Mouse (Mus musculus) gastrocnemius, postnatal 25 days (tissue): ENCODE results near the gene Ugt1a5. TPM values are rescaled to one million over a fixed set of nuclear protein-coding genes. Genes with fewer than 3 reads are reported as not detected.

Source experiments
- DNase-seq: peaks from one replicate; pipeline ENCODE4 v3.0.0; 2022
- total RNA-seq, 2 experiments: library from RNA; stranded (reverse); gene quantifications; 1 replicate in 1 of 2; 2 replicates in 1 of 2; pipeline ENCODE4 v1.2.3; 2021

The Ugt1a5 gene
- total RNA-seq, 2 experiments from 2014 or later = not detected

DNA sequence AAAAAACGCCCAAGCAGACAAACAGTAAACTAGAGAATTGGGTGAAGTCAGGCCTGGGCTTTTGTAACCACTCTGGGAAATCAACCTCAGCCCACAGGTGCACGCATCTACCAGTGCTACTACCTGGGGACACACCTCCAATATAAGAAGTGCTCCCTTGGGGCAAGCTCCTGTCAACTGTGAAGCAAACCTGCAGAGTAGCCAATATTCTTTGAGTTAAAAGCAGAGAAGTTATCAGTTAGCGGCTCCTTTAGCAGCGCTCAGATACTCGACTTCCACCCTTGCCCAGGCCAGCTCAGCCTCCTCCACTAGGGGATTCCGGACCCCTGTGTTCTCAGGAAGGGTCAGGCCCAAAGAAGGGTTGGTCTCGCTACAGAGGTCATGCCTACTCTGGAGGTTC lies 95.9 kb downstream of the Ugt1a5 start:
- no peak for DNase-seq

DNA sequence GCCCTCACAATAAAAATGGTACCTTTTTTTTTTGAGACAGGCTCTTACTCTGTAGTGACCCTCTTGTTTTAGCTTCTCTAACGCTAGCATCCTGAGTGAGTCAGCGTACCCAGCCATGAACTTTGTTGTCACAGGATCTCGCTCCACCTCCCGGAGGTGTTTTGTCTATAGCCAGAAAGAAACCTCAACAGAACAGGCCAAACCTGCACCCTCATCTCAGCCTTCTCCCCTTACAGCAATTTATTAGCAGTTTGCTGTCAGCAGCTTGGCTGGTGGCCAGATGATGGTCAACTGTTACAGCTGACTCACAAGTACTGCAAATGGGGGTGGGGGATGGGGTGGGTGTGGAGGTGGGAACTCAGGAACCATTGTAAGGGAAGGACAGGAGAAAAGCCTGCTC lies 96.4 kb downstream of the Ugt1a5 start:
- DNase-seq = no peak

DNA sequence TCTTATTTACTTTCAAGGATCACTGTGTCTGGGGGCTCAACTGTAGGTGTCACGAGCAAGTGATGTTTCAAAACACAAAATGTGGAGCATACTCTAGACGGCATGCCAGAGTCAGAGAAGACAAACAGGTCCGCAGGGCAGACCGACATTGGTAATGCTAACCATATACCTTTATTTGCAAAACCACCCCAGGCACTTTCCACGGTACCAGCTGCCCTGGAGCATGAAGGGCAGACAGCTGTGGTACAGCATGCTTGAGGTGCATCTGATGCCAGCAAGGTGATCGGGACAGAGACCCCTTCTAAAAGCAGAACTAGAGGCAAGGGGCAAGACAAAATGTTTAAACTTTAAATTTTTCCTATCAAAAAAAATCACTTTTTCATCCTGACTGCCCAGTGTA lies 97.1 kb downstream of the Ugt1a5 start:
- DNase-seq = no peak

DNA sequence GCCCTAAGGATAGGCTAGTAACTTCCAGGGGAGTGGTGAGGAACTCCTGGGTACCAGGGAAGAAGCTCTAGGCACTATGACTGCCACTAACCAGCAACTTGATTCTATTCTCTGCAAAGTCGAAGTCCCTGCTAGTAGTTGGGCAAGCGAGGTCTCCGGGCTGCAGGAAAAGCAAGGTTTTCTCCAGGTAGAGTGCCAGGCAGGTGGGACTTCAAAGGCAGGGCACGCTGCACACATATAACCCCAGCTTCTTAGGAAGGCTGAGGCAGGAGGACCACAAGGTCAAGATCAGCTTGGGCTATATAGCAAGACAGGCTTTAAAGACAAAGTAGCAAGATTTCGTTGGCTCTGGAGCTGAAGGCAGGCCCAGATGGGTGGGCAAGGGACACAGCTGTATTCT lies 98.0 kb downstream of the Ugt1a5 start:
- no peak for DNase-seq

DNA sequence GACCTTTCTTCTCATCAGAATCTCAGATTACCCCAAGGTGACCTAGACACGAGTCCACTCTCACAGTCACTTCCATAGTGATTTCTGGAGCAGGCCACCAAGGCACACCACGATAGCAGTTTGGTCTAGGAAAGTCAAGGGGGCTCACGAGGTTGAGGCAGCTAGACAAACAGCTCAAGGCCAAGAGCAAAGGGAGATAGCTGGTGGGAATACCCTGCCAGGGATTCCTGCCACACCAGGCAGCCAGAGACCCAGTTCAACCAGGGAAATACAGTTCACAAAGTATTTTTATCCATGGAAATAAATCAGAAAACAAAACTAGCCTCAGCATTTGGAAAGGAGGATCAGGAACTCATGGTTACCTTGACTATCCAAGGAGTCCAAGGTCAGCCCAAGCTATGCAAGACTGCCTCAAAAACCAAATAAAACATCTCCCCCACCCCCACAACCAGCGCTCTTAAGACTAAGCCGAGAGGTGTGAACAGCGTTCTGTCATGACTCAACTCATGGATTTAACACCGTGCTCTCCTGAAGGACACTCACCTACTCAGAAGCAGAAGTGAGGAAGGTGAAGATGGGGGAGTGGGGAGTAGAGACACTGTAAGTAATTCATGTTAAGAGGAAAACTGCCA lies 98.5 kb downstream of the Ugt1a5 start:
- no peak for DNase-seq

DNA sequence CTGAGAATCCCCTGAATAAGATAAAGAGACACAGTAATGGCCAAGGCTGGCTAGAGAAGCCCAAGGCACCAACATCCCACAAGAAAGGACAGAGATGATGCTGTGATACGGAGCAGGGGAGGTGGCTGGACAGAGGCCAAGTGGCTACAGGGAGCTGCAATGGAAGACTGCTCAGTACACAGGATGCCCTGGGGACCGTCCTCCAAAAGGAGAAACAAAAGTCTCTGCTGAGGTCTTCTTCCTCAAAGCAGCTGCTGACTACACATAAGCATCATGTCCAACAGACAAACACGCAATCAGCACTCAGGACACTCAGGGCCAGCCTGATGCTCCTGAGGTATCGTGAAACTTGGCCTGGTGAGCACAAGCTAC lies 99.0 kb downstream of the Ugt1a5 start:
- no peak for DNase-seq

DNA sequence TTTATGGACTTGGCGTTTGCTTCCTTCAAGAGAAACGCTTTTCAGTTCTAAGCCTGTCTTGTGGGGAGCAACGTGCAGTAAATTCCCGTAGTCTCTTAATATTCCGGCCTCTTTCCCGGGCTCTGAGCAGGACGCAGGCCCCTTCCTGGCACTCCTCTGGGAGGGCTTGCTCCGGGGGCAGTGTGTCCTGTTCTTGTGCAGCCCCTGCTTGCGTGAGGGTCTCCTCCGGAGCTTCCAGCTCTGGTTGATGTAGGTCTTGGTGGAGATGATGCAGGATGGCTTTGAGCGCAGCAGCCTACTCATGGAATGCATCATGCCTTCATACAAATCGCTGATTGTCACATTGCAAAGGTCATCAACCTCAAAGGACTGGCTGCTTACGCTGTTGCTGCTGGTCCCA lies 100.3 kb downstream of the Ugt1a5 start:
- no peak for DNase-seq

DNA sequence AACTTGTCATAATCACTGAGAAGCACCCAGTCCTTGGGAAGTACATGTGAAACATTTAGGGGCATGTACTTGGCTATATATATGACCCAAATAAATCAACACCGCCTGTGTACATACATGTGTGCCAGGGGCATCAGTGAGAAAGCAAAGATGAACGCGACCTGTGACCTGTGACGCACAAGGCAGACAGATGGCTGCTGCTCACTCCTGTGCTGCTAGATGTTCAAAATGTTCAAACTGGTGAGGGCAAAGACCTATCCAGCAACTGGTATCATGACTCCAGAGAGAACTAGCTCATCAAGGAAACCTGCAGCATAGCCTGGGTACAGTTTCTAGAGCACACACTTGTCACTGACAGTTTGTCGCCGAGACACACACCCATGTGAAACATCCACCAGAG lies 101.7 kb downstream of the Ugt1a5 start:
- no peak for DNase-seq

DNA sequence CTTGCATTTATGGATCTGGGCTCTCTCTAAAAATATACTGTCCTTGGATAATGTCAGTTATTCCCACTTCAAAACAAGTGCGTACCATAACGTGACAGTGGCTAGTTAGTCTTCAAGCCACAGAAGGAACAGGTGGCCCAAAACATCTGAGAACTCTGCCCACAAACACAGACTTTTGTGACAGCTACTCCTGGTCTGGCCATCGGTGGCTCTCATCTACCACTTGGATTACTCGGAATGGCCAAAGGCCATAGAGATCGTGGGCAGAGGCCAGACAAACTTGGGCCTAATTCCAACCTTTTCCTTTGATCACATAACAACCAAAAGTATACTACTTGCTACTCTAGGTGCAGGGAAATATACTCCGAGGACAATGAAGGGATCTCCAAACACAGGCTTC lies 102.3 kb downstream of the Ugt1a5 start:
- no peak for DNase-seq

Other genes with a start within 250 kb of the Ugt1a5 start
- gene Usp40, start 157.5 kb upstream of the Ugt1a5 start, total RNA-seq = 10 to 100 TPM in 1 of 2 experiments, 1 to 10 TPM in 1; 9.0 to 10.6 TPM
- gene Ugt1a10, start 110.6 kb upstream of the Ugt1a5 start, total RNA-seq = not detected
- not detected for gene Ugt1a9, start 95.2 kb upstream of the Ugt1a5 start, total RNA-seq
- not detected for gene Ugt1a8, start 78.2 kb upstream of the Ugt1a5 start, total RNA-seq
- gene Ugt1a7c, start 71.0 kb upstream of the Ugt1a5 start, total RNA-seq = under 1 TPM; 0.23 to 0.62 TPM
- gene Ugt1a6b, start 62.8 kb upstream of the Ugt1a5 start, total RNA-seq = 1 to 10 TPM in 1 of 2 experiments, under 1 TPM in 1; 0.49 to 2.1 TPM
- gene Ugt1a6a, start 31.2 kb upstream of the Ugt1a5 start, total RNA-seq = 1 to 10 TPM in 1 of 2 experiments, under 1 TPM in 1; 0.95 to 2.3 TPM
- gene Ugt1a2, start 34.6 kb downstream of the Ugt1a5 start, total RNA-seq = under 1 TPM in 1 of 2 experiments, not detected in 1; 0.27 TPM
- under 1 TPM in 1 of 2 experiments, not detected in 1; 0.27 TPM for gene Dnajb3, start 39.8 kb downstream of the Ugt1a5 start, total RNA-seq
- gene Ugt1a1, start 45.9 kb downstream of the Ugt1a5 start, total RNA-seq = under 1 TPM in 1 of 2 experiments, not detected in 1; 0.13 TPM
- not detected for gene Mroh2a, start 61.0 kb downstream of the Ugt1a5 start, total RNA-seq
- gene Hjurp, start 111.6 kb downstream of the Ugt1a5 start, total RNA-seq = 1 to 10 TPM; 7.8 to 8.7 TPM
- not detected for gene Trpm8, start 111.6 kb downstream of the Ugt1a5 start, total RNA-seq
- not detected for gene Spp2, start 240.9 kb downstream of the Ugt1a5 start, total RNA-seq